Mouse (Mus musculus) liver, embryonic 14.5 days (tissue): ENCODE results near the gene Fgf4.

ENCODE experiments used
- CTCF ChIP-seq: IDR thresholded peaks from 2 replicates; pipeline ENCODE4 v1.5.1; 2016; ENCODE audit warnings: antibody characterized with exemption, low read depth, control low read depth
- EP300 ChIP-seq: IDR thresholded peaks from 2 replicates; pipeline ENCODE4 v1.6.1; 2016; ENCODE audit warnings: antibody characterized with exemption, low read depth

GRCm38 (mm10) chr7:144811521-144811920 lies 35.6 kb upstream of the Fgf4 start:
- no peak for TF ChIP-seq CTCF
- TF ChIP-seq EP300, result no peak
